Mouse (Mus musculus) E14TG2a.4 (cell line): ENCODE measurements around the gene Top1.

Experiments
- CTCF ChIP-seq: conservative IDR thresholded peaks from 2 replicates; pipeline ENCODE4 v1.5.1; 2014; ENCODE audit warnings: low read length
- POU5F1 ChIP-seq: IDR thresholded peaks from 2 replicates; pipeline ENCODE4 v1.6.1; 2014; ENCODE audit warnings: low read length, borderline replicate concordance

DNA sequence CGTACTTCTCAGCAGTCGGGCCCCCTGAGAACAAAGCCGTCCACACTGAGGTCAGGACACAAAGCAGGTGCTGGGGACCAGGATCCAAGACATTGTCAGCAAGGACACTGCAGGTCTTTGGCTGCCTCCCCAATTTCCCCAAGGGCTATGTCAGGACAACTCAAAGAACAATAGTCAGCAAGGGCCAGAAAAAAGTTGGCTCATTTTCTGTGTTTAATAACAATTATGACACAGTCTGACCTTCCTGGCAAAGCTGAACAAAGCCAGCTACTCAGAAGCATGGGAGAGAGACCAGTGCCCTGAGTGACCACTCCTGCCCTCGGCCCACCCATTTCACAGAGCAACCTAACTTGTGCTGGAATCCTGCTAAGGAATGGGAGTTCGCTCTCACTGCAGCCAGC lies 120.7 kb downstream of the Top1 start:
- TF ChIP-seq CTCF (no peak), POU5F1 (no peak)
